Mouse (Mus musculus) ES-Bruce4 (cell line): ENCODE data around the gene Best2.

Experiments used
- CTCF ChIP-seq: IDR thresholded peaks from one replicate; pipeline ENCODE4 v1.8.1; 2011; ENCODE audit warnings: low read depth, low read length
- EP300 ChIP-seq: IDR thresholded peaks from 2 replicates; pipeline ENCODE4 v1.6.1; 2011; ENCODE audit warnings: low read depth, low read length; ENCODE audit not compliant: insufficient read depth
- POLR2A ChIP-seq: IDR thresholded peaks from one replicate; pipeline ENCODE4 v1.8.1; 2011; ENCODE audit warnings: low read length; ENCODE audit not compliant: insufficient read depth

DNA sequence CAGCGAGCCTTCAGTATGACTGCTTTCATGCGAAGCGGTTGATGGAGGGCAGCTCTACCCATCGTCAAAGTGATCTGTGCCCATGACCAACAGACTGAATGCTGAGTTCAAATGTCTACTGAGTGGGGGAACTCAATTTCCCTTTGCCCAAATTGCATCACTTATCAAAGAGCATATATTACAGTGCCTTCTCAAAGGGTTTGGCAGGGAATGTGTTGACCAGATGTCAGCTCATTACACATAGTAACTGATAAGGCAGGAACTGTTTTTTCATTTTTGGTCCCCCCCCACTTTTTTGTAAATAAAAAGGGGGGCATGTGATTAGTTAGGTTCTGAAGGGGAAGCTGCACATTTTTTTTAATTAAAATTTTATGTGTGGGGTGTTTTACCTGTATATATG, 48.3 kb upstream of the Best2 start:
- TF ChIP-seq CTCF (no peak), EP300 (no peak), POLR2A (no peak)
